Mouse (Mus musculus) midbrain, postnatal 0 days (tissue): ENCODE results near the gene 1700122O11Rik. TPM values are rescaled to one million over a fixed set of nuclear protein-coding genes. Genes with fewer than 3 reads are reported as not detected.

Source experiments
- ATAC-seq: fragments of 200-750 bp; cut with Nextera tagmentation; 2 replicates; pipeline ENCODE4 v1.8.0; 2017; ENCODE audit warnings: moderate number of reproducible peaks, mild to moderate bottlenecking, moderate TSS enrichment, moderate library complexity; ENCODE audit not compliant: low FRiP score
- DNase-seq: peaks from one replicate; pipeline ENCODE4 v3.0.0-alpha.2; 2015; ENCODE audit warnings: low spot score
- H3K27ac ChIP-seq: fragments of 300-500 bp; sonication (generic); 2 replicates; pipeline ENCODE4 v1.5.1; 2014; ENCODE audit warnings: low read depth, mild to moderate bottlenecking, low read length, mixed read lengths
- H3K27me3 ChIP-seq: fragments of 300-500 bp; sonication (generic); 2 replicates; pipeline ENCODE4 v1.6.1; 2014; ENCODE audit warnings: low read length, control low read depth, mixed read lengths; ENCODE audit not compliant: insufficient read depth
- H3K36me3 ChIP-seq: fragments of 300-500 bp; sonication (generic); 2 replicates; pipeline ENCODE4 v1.6.1; 2014; ENCODE audit warnings: low read length, control low read depth, mixed read lengths; ENCODE audit not compliant: insufficient read depth
- H3K4me1 ChIP-seq: fragments of 300-500 bp; sonication (generic); 2 replicates; pipeline ENCODE4 v1.6.1; 2014; ENCODE audit warnings: mild to moderate bottlenecking, control low read depth, antibody characterized with exemption, low read length, mixed read lengths; ENCODE audit not compliant: insufficient read depth
- H3K4me2 ChIP-seq: fragments of 300-500 bp; sonication (generic); 2 replicates; pipeline ENCODE4 v1.6.1; 2014; ENCODE audit warnings: low read depth, mild to moderate bottlenecking, low read length, mixed read lengths; ENCODE audit not compliant: poor library complexity, severe bottlenecking
- H3K4me3 ChIP-seq: fragments of 300-500 bp; sonication (generic); 2 replicates; pipeline ENCODE4 v1.5.1; 2014; ENCODE audit warnings: low read depth, mild to moderate bottlenecking, low read length, moderate library complexity
- H3K9ac ChIP-seq: fragments of 300-500 bp; sonication (generic); replicated peaks from 2 replicates; pipeline ENCODE4 v1.6.1; 2014; ENCODE audit warnings: mild to moderate bottlenecking, low read length, moderate library complexity, mixed read lengths; ENCODE audit not compliant: poor library complexity, severe bottlenecking
- H3K9me3 ChIP-seq: fragments of 300-500 bp; sonication (generic); 2 replicates; pipeline ENCODE4 v1.6.1; 2016; ENCODE audit warnings: low read length, control low read depth
- CTCF ChIP-seq: IDR thresholded peaks from 2 replicates; pipeline ENCODE4 v1.5.1; 2016; ENCODE audit warnings: antibody characterized with exemption, mild to moderate bottlenecking
- WGBS: fragments of 180-500 bp; shearing (Covaris S2); extraction: QIAGEN DNeasy Blood & Tissue Kit; methylation state at CpG from one replicate; pipeline ENCODE4 v1.1.7; 2014; 5-methylcytosine and 5-hydroxymethylcytosine counted together
- polyA plus RNA-seq: library from polyadenylated mRNA; unstranded; fragments of >200 nt; fragmentation: Nextera tagmentation; extraction: Ambion mirVana; gene quantifications from 2 replicates; pipeline ENCODE4 v1.2.1, GENCODE M21; 2015
- total RNA-seq: library from RNA; depleted of rRNA; stranded (reverse); fragments of >200 nt; gene quantifications from 2 replicates; pipeline ENCODE4 v1.2.3, GENCODE M21; 2014; rRNA removed

The 1700122O11Rik gene
- total RNA-seq, result not detected in 2 replicates
- polyA plus RNA-seq, result not detected in 2 replicates

DNA sequence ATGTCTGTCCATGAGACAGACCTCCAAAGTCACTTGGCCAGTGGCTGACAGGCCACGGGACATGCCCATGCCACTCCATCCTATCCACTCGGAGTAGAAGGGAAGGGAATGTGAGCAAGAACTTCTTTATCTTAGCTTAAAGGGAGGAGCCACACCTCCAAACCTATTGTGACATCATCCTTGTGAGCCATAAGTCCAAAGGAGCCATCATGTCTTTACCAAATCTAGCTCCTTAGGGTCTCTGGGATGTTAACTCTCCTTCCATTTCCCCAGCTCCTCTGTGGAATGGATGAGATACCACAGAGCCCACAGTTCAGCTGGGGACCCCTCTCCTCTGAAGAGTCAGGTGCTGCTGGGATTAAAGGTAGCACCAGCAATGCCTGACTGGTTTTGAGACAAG lies at the start of gene 1700122O11Rik:
Gene 1700122O11Rik, minus strand, starts transcription at position 101 of the 400 bp plus-strand sequence.
- H3K27me3 ChIP-seq, result peaks cover 21% of the 10 kb centered on the region; the same call in 1 of the 2 replicates
- H3K9me3 ChIP-seq, result no peaks in the 10 kb centered on the region
- H3K27ac ChIP-seq, result no peak within 1 kb of the TSS
- 97% methylated on average over 2 of the region's 2 CpGs for WGBS
- H3K4me3 ChIP-seq, result no peak within 1 kb of the TSS
- H3K36me3 ChIP-seq, result no peaks in the 10 kb centered on the region
- DNase-seq (no peak), ATAC-seq (no peak)
- no peak within 1 kb of the TSS for H3K9ac ChIP-seq
- no peaks in the 10 kb centered on the region; the same call in 1 of the 2 replicates for H3K4me1 ChIP-seq
- no peak within 1 kb of the TSS for H3K4me2 ChIP-seq
- no peak for TF ChIP-seq CTCF

DNA sequence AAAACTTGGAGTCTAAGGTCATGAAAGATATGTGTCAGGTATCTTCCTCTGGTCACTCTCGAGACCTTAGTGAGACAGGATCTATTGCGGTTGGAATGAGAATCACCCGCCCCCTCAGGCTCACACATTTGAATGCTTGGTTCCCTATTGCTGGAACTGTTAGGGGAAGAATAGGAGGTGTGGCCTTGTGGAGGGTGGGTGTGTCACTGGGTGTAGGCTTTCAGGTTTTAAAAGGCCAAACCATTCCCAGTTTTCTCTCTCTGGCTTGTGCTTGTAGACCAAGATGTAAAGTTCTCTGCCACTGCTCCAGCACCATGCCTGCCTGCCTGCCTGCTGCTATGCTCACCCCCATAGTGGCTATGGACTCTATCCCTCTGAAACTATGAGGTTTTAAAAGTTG lies 42.5 kb upstream of the 1700122O11Rik start:
- Histone ChIP-seq H3K9me3 (no peaks in the 10 kb centered on the region), H3K27me3 (no peaks in the 10 kb centered on the region), H3K4me1 (no peaks in the 10 kb centered on the region), H3K4me3 (no peak overlapping the region), H3K27ac (no peak overlapping the region), H3K9ac (no peak overlapping the region), H3K36me3 (no peaks in the 10 kb centered on the region), H3K4me2 (no peak overlapping the region)
- TF ChIP-seq CTCF, result no peak
- ATAC-seq (no peak), DNase-seq (no peak)
- 54% methylated on average over 3 of the region's 3 CpGs for WGBS

DNA sequence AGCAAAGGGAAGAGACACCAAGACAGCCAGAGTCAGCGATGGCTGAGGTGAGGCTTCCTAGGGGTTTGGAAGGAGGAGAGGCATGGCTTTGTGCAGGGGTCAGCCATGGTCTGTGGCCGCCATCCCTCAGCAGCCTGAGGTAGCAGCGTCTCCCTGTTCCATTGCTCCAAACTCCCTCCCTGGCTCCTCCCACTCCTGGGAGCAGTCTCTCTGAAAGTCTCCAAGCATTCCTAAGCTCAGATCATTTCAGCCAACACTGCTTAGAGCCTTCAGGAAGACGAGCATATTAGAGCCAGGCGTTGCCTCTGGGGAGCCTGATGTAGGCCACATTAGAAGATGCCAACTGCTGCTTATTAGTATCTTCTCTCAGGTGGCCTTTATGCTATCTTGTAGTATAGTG lies 29.6 kb upstream of the 1700122O11Rik start:
- 26% methylated on average over 5 of the region's 5 CpGs for WGBS
- Histone ChIP-seq H3K4me3 (no peak overlapping the region), H3K4me1 (no peaks in the 10 kb centered on the region), H3K4me2 (no peak overlapping the region), H3K9ac (no peak overlapping the region), H3K27ac (no peak overlapping the region), H3K9me3 (no peaks in the 10 kb centered on the region), H3K27me3 (peaks cover 3% of the 10 kb centered on the region), H3K36me3 (no peaks in the 10 kb centered on the region)
- DNase-seq (peak; percentile 27), ATAC-seq (no peak)
- TF ChIP-seq CTCF, result no peak

DNA sequence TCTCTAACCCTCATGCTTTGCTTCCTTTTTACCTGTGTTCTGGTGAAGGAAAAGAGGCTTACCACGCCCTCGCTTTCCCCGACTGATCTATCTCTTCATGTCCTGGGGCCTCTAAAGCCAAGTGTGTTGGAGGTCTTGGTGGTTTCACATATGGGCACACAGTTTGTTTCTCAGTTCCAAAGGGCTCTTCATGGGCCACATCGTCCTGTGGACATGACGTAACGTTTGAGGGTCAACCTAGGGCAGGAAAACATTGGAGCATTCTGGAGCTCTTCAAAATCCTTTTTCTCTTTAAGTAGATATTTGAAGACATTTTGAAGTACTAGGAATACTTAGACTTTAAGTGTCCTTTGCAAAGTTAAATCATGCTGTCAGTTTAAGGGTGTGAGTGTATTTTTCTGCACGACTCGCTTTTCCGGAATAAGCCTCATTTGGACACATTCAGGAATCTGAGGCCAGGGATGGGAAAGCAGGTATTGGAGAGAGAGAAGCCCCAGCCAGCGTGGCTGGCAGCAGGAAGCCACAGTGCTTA lies 29.1 kb upstream of the 1700122O11Rik start:
- H3K4me1 ChIP-seq, result no peaks in the 10 kb centered on the region
- H3K27me3 ChIP-seq, result peaks cover 3% of the 10 kb centered on the region
- H3K9me3 ChIP-seq, result no peaks in the 10 kb centered on the region
- H3K9ac ChIP-seq, result no peak overlapping the region
- no peak overlapping the region for H3K4me2 ChIP-seq
- TF ChIP-seq CTCF, result no peak
- H3K36me3 ChIP-seq, result no peaks in the 10 kb centered on the region
- no peak overlapping the region for H3K4me3 ChIP-seq
- ATAC-seq, result no peak
- H3K27ac ChIP-seq, result no peak overlapping the region
- DNase-seq, result no peak
- WGBS, result 68% methylated on average over 10 of the region's 10 CpGs

DNA sequence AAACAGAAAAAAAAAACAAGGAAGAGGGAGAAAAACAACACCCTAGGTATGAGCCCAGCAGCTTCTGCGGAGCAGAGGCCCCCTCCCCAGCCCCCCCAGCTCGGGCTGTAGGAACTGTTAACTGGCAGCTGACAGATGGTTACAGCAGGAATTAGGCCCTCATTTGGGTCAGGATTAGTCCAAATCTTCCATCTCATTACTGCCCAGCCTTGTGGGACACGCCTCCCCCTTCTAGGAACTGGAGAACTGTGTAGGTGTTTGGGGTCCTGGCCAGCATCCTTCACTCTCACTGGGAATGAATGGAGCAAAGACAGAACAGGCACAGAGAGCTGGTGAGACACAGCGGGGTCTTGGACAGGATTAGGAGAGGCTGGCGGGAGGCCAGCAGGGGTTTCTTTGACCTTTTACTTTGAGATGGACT lies 27.0 kb upstream of the 1700122O11Rik start:
- 28% methylated on average over 5 of the region's 5 CpGs for WGBS

DNA sequence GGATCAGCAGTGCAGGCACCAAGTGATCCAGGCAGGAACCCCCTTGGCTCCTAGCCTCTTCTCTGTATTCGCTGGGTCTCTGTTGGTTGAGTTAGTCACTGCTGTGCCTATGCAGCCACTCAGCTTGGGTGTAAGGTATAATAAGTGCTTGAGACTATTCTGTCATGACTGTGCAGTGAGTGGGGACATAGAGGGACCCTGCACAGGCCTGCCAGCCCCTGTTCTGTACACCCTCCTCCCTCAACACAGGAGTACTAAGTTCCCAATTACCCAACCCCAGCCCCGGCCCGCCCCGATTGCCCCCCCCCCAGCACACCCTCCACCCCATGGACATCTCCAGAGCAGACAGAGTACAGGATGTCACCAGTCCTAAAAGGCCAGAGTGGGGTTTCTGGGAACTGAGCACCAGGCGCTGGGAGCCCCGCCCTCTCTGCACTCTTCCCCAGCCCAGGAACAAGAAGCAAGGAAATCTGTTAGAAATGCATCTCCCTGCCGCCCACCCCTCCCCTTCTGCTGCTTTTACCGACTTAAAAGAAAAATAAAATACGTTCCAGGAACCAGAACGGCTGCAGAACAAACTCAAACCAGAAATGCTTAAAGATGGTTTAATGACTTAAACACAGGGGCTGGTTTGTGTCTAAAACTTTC lies 26.2 kb upstream of the 1700122O11Rik start:
- Histone ChIP-seq H3K4me3 (no peak overlapping the region), H3K9ac (no peak overlapping the region), H3K36me3 (no peaks in the 10 kb centered on the region), H3K4me1 (no peaks in the 10 kb centered on the region), H3K9me3 (no peaks in the 10 kb centered on the region), H3K27me3 (peaks cover 3% of the 10 kb centered on the region), H3K27ac (no peak overlapping the region), H3K4me2 (no peak overlapping the region)
- WGBS, result 32% methylated on average over 10 of the region's 10 CpGs
- no peak for ATAC-seq
- no peak for DNase-seq
- TF ChIP-seq CTCF, result no peak

More for the DNA sequence above, 27.0 kb upstream of the 1700122O11Rik start:
- Histone ChIP-seq H3K4me1 (no peaks in the 10 kb centered on the region), H3K4me3 (no peak overlapping the region), H3K36me3 (no peaks in the 10 kb centered on the region), H3K9me3 (no peaks in the 10 kb centered on the region), H3K27me3 (peaks cover 3% of the 10 kb centered on the region), H3K4me2 (no peak overlapping the region), H3K27ac (no peak overlapping the region), H3K9ac (no peak overlapping the region)
- DNase-seq (peak; percentile 38), ATAC-seq (no peak)
- no peak for TF ChIP-seq CTCF
